Mouse (Mus musculus) ES-Bruce4 (cell line): Measurements from ENCODE around the gene Itga9. TPM values are rescaled to one million over a fixed set of nuclear protein-coding genes. Genes with fewer than 3 reads are reported as not detected.

Experiments
- H3K27ac ChIP-seq: 2 replicates; pipeline ENCODE4 v1.5.1; 2012; ENCODE audit warnings: low read length, inconsistent platforms; ENCODE audit not compliant: insufficient read depth
- H3K27me3 ChIP-seq: 2 replicates; pipeline ENCODE4 v1.6.1; 2012; ENCODE audit warnings: mild to moderate bottlenecking, low read length, inconsistent platforms; ENCODE audit not compliant: control insufficient read depth, poor library complexity, insufficient read depth, severe bottlenecking
- H3K36me3 ChIP-seq: 2 replicates; pipeline ENCODE4 v1.6.1; 2012; ENCODE audit warnings: inconsistent platforms, mild to moderate bottlenecking, low read length, moderate library complexity; ENCODE audit not compliant: control insufficient read depth, poor library complexity, insufficient read depth, severe bottlenecking
- H3K4me1 ChIP-seq: one replicate; pipeline ENCODE4 v1.8.1; 2011; ENCODE audit warnings: low read length; ENCODE audit not compliant: control insufficient read depth, insufficient read depth
- H3K4me3 ChIP-seq: 2 replicates; pipeline ENCODE4 v1.5.1; 2011; ENCODE audit warnings: low read depth, mild to moderate bottlenecking, low read length
- H3K9ac ChIP-seq: 2 replicates; pipeline ENCODE4 v1.6.1; 2012; ENCODE audit warnings: low read depth, mild to moderate bottlenecking, inconsistent platforms; ENCODE audit not compliant: poor library complexity, severe bottlenecking
- H3K9me3 ChIP-seq: replicated peaks from 2 replicates; pipeline ENCODE4 v1.6.1; 2012; ENCODE audit warnings: mild to moderate bottlenecking, low read length, inconsistent platforms; ENCODE audit not compliant: control insufficient read depth, poor library complexity, insufficient read depth, severe bottlenecking
- CTCF ChIP-seq: IDR thresholded peaks from one replicate; pipeline ENCODE4 v1.8.1; 2011; ENCODE audit warnings: low read depth, low read length
- EP300 ChIP-seq: IDR thresholded peaks from 2 replicates; pipeline ENCODE4 v1.6.1; 2011; ENCODE audit warnings: low read depth, low read length; ENCODE audit not compliant: insufficient read depth
- POLR2A ChIP-seq: IDR thresholded peaks from one replicate; pipeline ENCODE4 v1.8.1; 2011; ENCODE audit warnings: low read length; ENCODE audit not compliant: insufficient read depth
- polyA plus RNA-seq: library from polyadenylated mRNA; stranded (reverse); fragments of >200 nt; gene quantifications from 2 replicates; pipeline ENCODE4 v1.2.4, GENCODE M21; 2011; ENCODE audit warnings: low read depth; ENCODE audit not compliant: missing spikeins, insufficient read depth, insufficient read length

The Itga9 gene
- polyA plus RNA-seq, 1 experiment: 5.2 TPM

DNA sequence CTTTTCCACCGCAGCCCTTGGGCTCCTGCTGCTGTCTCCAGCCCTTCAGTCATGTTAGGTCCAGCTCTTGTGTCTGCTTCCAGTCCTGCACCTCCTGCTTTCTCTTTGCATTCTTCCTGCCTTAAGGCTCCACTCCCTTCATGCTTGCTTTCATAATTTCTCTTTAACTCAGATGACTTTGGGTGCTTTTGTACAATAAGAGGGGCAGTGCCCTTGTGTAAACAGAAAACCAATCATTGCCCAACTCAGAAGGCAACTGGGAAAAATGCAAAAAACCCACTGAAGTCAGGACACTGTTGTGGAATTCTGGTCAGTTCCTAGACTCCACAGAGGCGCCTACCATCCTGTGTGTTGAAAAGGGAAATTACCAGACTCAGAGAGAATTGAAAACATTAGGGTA, 95.3 kb downstream of the Itga9 start:
- TF ChIP-seq EP300: no peak
- TF ChIP-seq POLR2A: no peak
- no peak for TF ChIP-seq CTCF
- H3K9me3 ChIP-seq: no peaks in the 10 kb centered on the region
- H3K4me1 ChIP-seq: no peaks in the 10 kb centered on the region
- H3K36me3 ChIP-seq: no peaks in the 10 kb centered on the region
- H3K4me3 ChIP-seq: no peak overlapping the region
- H3K27me3 ChIP-seq: no peaks in the 10 kb centered on the region
- no peak overlapping the region for H3K27ac ChIP-seq
- H3K9ac ChIP-seq: no peak overlapping the region

DNA sequence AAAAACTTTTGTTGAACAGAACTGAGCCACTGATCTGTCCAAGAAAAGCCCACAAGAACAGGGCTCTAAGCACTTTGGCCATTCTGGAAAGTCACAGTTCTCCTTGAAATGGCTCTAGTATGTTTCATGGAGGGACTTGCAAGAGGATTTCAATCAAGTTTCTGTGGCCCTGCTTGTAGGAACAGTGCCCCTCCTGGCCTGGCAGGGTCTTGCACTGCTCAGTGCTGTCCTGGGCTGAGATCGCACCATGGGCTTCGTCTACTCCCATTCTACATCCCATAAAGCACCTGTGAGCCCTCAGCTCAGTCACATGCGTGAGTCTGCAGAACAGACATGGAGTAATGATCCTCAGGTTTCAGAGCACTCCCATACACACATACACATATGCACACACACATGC, 96.7 kb downstream of the Itga9 start:
- no peaks in the 10 kb centered on the region for H3K36me3 ChIP-seq
- H3K27me3 ChIP-seq: no peaks in the 10 kb centered on the region
- TF ChIP-seq EP300 (no peak), POLR2A (no peak), CTCF (peak; percentile 40)
- H3K9me3 ChIP-seq: no peaks in the 10 kb centered on the region
- H3K4me1 ChIP-seq: no peaks in the 10 kb centered on the region
- H3K4me3 ChIP-seq: no peak overlapping the region
- H3K27ac ChIP-seq: no peak overlapping the region
- H3K9ac ChIP-seq: no peak overlapping the region

DNA sequence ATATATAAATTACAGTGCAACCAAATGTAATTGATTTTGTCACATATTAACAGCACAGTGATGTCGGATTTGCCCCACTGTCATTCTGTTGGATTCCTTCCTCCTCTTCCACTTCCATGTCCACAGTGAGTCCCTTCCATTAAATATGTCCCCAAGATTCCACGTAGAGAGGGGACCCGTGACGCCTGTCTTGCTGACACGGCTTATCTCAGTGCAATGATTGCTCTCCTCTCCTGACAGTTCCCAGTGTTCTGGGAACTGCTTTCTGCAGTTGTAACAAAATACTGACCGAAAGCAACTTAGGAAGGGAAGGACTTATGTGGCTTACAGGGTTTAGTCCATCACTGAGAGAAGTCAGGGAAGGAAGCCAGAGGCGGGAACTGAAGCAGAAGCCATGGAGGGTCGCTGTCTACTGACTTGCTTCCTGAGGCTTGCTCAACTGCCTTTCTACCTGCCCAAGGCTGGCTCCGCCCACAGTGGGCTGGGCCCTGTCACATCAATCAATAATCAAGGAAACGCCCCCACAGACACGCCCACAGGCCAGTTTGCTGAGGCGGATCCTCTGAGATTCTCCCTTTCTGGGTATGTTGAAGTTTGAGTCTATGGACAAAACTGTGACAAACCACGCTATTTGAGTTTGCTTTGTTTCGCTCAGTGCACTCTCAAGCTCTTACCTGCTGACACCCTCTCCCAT, 99.0 kb downstream of the Itga9 start:
- Histone ChIP-seq H3K27me3 (no peaks in the 10 kb centered on the region), H3K27ac (no peak overlapping the region), H3K9ac (no peak overlapping the region), H3K9me3 (no peaks in the 10 kb centered on the region), H3K4me1 (no peaks in the 10 kb centered on the region), H3K36me3 (no peaks in the 10 kb centered on the region), H3K4me3 (no peak overlapping the region)
- no peak for TF ChIP-seq POLR2A
- no peak for TF ChIP-seq CTCF
- no peak for TF ChIP-seq EP300

GRCm38 (mm10) chr9:118706176-118706975, 99.9 kb downstream of the Itga9 start:
- H3K9me3 ChIP-seq: no peaks in the 10 kb centered on the region
- H3K36me3 ChIP-seq: no peaks in the 10 kb centered on the region
- H3K9ac ChIP-seq: no peak overlapping the region
- H3K4me3 ChIP-seq: no peak overlapping the region
- TF ChIP-seq CTCF (no peak), POLR2A (no peak), EP300 (no peak)
- no peak overlapping the region for H3K27ac ChIP-seq
- no peaks in the 10 kb centered on the region for H3K4me1 ChIP-seq
- H3K27me3 ChIP-seq: no peaks in the 10 kb centered on the region

DNA sequence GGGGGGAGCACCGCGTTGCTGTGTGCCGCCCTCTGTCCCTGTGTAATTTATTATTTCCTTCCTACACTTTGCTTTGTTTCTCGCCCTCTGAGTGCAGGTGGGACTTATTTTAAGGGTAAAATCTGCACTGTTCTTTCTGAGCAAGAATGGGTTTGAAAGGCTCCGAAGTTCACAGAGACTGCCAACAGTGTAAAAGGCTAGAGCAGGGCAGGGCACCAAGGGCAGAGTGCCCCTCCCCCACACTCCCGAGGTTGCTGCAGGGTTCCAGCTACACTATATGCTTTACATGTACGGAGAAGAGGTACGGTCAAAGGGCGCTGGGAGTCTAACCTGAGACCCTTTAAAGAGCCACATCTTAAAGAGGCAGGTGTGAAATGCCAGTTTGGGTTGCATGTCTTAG, 104.1 kb downstream of the Itga9 start:
- Histone ChIP-seq H3K4me3 (no peak overlapping the region), H3K36me3 (no peaks in the 10 kb centered on the region), H3K27me3 (no peaks in the 10 kb centered on the region), H3K9me3 (no peaks in the 10 kb centered on the region), H3K27ac (no peak overlapping the region), H3K4me1 (no peaks in the 10 kb centered on the region), H3K9ac (no peak overlapping the region)
- TF ChIP-seq POLR2A (no peak), CTCF (no peak), EP300 (no peak)

DNA sequence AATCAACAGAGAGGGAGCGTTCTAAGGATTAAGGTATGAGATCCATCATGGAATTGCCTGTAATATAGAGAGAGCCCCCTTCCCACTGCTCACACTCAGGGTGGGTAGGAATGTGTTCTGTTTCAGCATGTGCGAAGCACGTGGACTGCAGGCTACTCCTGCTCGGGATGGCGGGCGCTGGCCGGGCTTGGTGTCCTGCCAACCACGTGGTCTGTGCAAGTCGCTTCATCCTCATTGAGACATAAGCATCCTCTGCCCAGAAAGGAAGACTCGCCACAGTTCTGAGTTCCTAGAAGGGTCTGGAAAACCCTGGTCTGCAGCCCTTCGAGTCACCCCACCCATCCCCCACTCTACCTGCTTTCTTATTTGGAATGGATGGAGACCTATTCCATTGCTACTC, 105.3 kb downstream of the Itga9 start:
- Histone ChIP-seq H3K27me3 (no peaks in the 10 kb centered on the region), H3K9me3 (no peaks in the 10 kb centered on the region), H3K27ac (no peak overlapping the region), H3K4me3 (no peak overlapping the region), H3K36me3 (no peaks in the 10 kb centered on the region), H3K4me1 (no peaks in the 10 kb centered on the region), H3K9ac (no peak overlapping the region)
- TF ChIP-seq POLR2A (no peak), EP300 (no peak), CTCF (no peak)
